Mouse (Mus musculus) Muller cell, postnatal 12 days (primary cell): ENCODE data around the gene Fkbp8.
A peak's percentile ranks its signal among the peaks of the same experiment; 100 is the strongest.

Source experiments
- DNase-seq: peaks from one replicate; pipeline ENCODE4 v3.0.0-alpha.2; 2015; ENCODE audit errors: inconsistent ontology term

Gene Fkbp8

GRCm38 (mm10) chr8:70527512-70528181, at the start of gene Fkbp8, which contains the start of gene Kxd1:
TSS of gene Fkbp8 (plus strand) at chr8:70527724.
TSS of gene Kxd1 (minus strand) at chr8:70527956.
- DNase-seq, result peak; percentile 97

DNA sequence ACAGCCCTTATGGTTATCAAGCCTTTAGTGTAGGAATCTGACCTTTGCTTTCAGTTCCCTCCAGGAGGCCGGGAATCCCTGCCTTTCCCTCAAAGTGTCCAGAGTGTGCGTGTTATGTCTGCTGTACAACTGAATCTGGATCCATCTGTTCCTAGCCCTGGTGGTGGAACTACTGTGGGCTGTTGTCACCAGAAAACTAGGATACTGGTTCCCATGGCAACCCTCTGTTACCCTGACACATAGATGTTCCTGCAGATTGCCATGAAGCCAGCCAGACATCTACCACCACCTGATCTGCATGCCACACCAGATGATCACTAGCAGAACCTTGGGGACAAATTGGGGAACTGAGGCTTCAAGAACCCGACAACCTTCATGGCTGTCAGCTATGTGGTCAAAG, 45.6 kb upstream of the Fkbp8 start:
- DNase-seq, result no peak

- no peak for DNase-seq
Measured at GRCm38 (mm10) chr8:70482943-70483342, 44.6 kb upstream of the Fkbp8 start.

DNA sequence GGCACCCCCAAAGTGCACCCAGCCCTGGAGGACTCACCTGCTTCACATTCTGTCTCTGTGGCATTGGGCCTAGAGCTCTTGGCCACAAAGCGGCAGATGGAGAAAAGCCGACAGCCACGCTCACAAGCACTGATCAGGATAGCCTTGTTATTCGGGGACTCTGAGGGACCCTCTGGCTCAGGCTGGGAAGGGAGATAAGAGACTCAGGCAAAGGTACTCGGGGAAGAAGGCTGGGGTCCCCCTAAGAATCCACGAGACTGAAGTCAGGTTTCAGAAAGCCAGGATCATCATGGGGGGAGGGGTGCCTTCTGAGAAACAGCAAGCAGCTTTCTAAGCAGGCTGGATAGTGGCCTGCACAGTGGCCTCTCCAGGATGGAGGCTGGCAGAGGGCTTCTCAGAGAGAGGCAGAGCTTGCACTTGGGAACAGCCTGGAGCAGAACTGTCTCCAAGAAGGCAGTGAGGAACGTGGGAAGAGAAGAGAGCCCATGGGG, 41.3 kb upstream of the Fkbp8 start:
- no peak for DNase-seq

GRCm38 (mm10) chr8:70486941-70487520, 40.5 kb upstream of the Fkbp8 start, which contains the start of gene Tmem59l:
TSS of gene Tmem59l (minus strand) at chr8:70487358.
- DNase-seq, result no peak

DNA sequence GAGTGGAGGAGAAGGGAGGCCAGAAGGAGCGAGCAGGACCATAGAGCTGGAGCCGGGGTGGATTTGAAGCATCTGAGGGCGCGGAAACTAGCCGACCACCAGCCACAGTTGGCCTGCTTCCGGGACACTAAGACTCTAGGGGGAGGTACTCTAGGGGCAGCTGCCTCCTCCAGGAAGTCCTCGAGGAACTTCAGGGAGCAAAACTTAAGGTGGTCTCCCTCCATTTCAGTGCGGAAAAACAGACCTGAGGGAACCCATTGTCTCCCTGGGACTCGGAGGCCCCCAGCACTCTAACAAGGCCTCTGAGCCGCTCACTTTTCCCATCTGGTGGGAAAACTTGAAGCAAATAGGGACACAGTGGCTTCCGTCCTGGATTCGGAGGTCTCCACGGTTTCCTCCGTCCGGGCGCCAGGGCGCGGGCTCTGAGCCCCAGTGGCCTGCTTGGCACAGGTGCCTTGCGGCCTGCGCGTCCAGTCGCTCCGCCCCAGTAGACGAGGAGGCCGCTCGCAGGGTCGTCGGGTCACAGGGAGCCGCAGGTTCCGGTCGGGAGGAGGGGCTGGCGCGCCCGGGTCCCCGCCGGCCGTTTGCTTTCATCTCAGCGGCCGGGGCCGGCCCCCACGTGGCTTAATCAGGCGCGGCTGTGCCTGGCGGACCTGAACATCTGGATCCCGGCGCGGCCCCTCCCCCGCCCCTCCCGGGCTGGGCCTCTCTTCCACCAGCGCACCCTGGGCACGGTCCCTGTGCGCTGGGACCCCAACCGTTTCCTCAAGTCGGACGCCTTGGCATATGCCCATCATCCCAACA, 39.3 kb upstream of the Fkbp8 start:
- DNase-seq, result no peak

GRCm38 (mm10) chr8:70488931-70489470, 38.5 kb upstream of the Fkbp8 start:
- no peak for DNase-seq

DNA sequence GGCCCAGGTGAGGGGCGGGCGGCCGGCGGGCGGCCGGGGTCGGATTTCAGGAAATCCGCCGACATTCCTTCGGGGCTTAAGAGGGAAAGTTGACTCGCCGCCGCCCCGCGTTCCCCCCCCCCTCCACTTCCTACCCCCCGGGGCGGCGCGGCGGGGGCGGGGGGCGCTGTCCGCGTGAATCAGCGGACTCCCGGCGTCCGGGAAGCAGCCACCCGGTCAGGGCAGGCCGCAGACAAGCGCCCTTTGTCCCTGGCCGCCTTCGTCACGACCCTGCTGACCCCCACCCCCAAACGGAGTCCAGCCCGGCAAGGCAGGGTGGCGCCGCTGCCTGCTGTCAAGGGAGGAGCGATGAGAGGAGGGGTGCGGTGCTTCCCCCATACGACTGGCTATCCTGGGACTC, 37.9 kb upstream of the Fkbp8 start:
- peak; percentile 55 for DNase-seq

GRCm38 (mm10) chr8:70490061-70490879, 37.3 kb upstream of the Fkbp8 start:
- no peak for DNase-seq

DNA sequence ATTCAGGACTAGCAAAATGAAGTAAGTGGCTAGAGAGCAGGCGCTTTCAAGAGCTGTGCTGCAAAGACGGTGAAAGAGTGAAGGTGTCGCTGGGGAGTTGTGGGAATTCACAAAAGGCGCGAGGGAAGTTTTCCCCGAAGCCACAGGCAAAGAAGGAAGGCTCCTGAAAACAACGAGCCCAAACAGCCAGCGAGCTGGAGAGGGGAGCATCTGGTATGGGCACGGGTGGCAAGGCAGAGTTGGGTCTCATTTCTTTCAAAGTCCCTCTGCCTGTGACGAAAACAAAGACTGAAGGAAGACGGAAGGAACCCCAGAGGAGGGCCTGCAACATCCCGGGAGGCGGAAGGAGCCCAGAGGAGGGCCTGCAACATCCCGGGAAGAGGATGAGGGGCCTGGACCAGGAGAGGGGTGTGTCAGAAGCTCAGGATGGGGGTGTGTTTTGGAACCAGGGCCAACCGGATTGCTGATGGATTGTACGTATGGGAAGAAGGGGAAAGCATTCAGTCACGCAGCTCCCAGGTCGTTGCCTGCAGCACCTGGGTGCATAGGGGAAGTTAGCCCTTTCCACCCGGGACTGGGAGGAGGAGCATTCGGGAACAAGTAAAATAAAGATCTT, 36.5 kb upstream of the Fkbp8 start:
- no peak for DNase-seq

GRCm38 (mm10) chr8:70492664-70493640, 34.6 kb upstream of the Fkbp8 start, which contains the start of gene Crlf1:
TSS of gene Crlf1 (plus strand) at chr8:70493158.
- DNase-seq, result no peak

- no peak for DNase-seq
Measured at GRCm38 (mm10) chr8:70493692-70494415, 33.7 kb upstream of the Fkbp8 start.

- DNase-seq, result peak; percentile 41
Measured at GRCm38 (mm10) chr8:70494416-70494945, 33.0 kb upstream of the Fkbp8 start.

- peak; percentile 45 for DNase-seq
Measured at GRCm38 (mm10) chr8:70495001-70495770, 32.3 kb upstream of the Fkbp8 start.

- DNase-seq, result no peak
Measured at GRCm38 (mm10) chr8:70495771-70496062, 31.8 kb upstream of the Fkbp8 start.

- no peak for DNase-seq
Measured at GRCm38 (mm10) chr8:70500386-70501301, 26.9 kb upstream of the Fkbp8 start.
